Mouse (Mus musculus) megakaryocyte, embryonic 14.5 days (primary cell): Measurements from ENCODE around the gene Ifi206.

Experiments used
- FLI1 ChIP-seq: IDR thresholded peaks from 2 replicates; pipeline ENCODE4 v1.6.1; 2012; ENCODE audit warnings: low read length, inconsistent platforms, mixed read lengths
- GATA1 ChIP-seq: IDR thresholded peaks from 3 replicates; pipeline ENCODE4 v1.6.1; 2012; ENCODE audit warnings: mixed read lengths, low read length, inconsistent platforms, borderline replicate concordance

- TF ChIP-seq GATA1 (no peak), FLI1 (no peak)
Measured at GRCm38 (mm10) chr1:173427385-173427784, 63.5 kb downstream of the Ifi206 start.
